Mouse (Mus musculus) embryonic facial prominence, embryonic 11.5 days (tissue): ENCODE measurements around the gene Ank2. TPM values are rescaled to one million over a fixed set of nuclear protein-coding genes. Genes with fewer than 3 reads are reported as not detected.
A peak's percentile ranks its signal among the peaks of the same experiment; 100 is the strongest.

Experiments
- ATAC-seq: fragments of 200-750 bp; cut with Nextera tagmentation; replicated peaks from 2 replicates; pipeline ENCODE4 v1.8.0; 2017; ENCODE audit warnings: low read depth; ENCODE audit not compliant: insufficient number of reproducible peaks, low FRiP score, low TSS enrichment
- DNase-seq: peaks from one replicate; pipeline ENCODE4 v3.0.0-alpha.2; 2015; ENCODE audit warnings: low spot score
- H3K27ac ChIP-seq: fragments of 300-500 bp; sonication (generic); replicated peaks from 2 replicates; pipeline ENCODE4 v1.5.1; 2014; ENCODE audit warnings: mild to moderate bottlenecking, low read depth, low read length, control low read depth
- H3K27me3 ChIP-seq: fragments of 300-500 bp; sonication (generic); 2 replicates; pipeline ENCODE4 v1.6.1; 2014; ENCODE audit warnings: mild to moderate bottlenecking, low read length, moderate library complexity, mixed read lengths; ENCODE audit not compliant: control insufficient read depth, insufficient read depth
- H3K36me3 ChIP-seq: fragments of 300-500 bp; sonication (generic); replicated peaks from 2 replicates; pipeline ENCODE4 v1.6.1; 2014; ENCODE audit warnings: low read depth, mild to moderate bottlenecking, low read length, moderate library complexity, mixed read lengths; ENCODE audit not compliant: control insufficient read depth, insufficient read depth
- H3K4me1 ChIP-seq: fragments of 300-500 bp; sonication (generic); 2 replicates; pipeline ENCODE4 v1.6.1; 2014; ENCODE audit warnings: low read length, mixed read lengths; ENCODE audit not compliant: control insufficient read depth, insufficient read depth
- H3K4me2 ChIP-seq: fragments of 300-500 bp; sonication (generic); 2 replicates; pipeline ENCODE4 v1.6.1; 2014; ENCODE audit warnings: low read depth, mild to moderate bottlenecking, control low read depth, low read length, moderate library complexity
- H3K4me3 ChIP-seq: fragments of 300-500 bp; sonication (generic); 2 replicates; pipeline ENCODE4 v1.5.1; 2014; ENCODE audit warnings: low read depth, low read length, control low read depth
- H3K9ac ChIP-seq: fragments of 300-500 bp; sonication (generic); replicated peaks from 2 replicates; pipeline ENCODE4 v1.6.1; 2014; ENCODE audit warnings: mild to moderate bottlenecking, control low read depth, low read length
- H3K9me3 ChIP-seq: fragments of 300-500 bp; sonication (generic); replicated peaks from 2 replicates; pipeline ENCODE4 v1.6.1; 2016; ENCODE audit warnings: mild to moderate bottlenecking, low read length, inconsistent platforms, mixed read lengths; ENCODE audit not compliant: control insufficient read depth
- WGBS: fragments of 180-500 bp; shearing (Covaris S2); extraction: QIAGEN DNeasy Blood & Tissue Kit; methylation state at CpG from one replicate; pipeline ENCODE4 v1.1.7; 2014; 5-methylcytosine and 5-hydroxymethylcytosine counted together
- polyA plus RNA-seq: library from polyadenylated mRNA; unstranded; fragments of >200 nt; fragmentation: Nextera tagmentation; extraction: Ambion mirVana; gene quantifications from 2 replicates; pipeline ENCODE4 v1.2.1, GENCODE M21; 2014

Ank2 gene
- polyA plus RNA-seq, 1 experiment from 2014 or later: 26.1 TPM

- ATAC-seq: no peak
- no peaks in the 10 kb centered on the region for H3K27me3 ChIP-seq
- WGBS: 88% methylated on average over 14 of the region's 14 CpGs
- H3K4me1 ChIP-seq: no peaks in the 10 kb centered on the region
- H3K4me3 ChIP-seq: no peak overlapping the region
- no peak overlapping the region; the same call in 1 of the 2 replicates for H3K4me2 ChIP-seq
- no peaks in the 10 kb centered on the region for H3K36me3 ChIP-seq
- no peak overlapping the region for H3K27ac ChIP-seq
- H3K9ac ChIP-seq: no peak overlapping the region
- no peaks in the 10 kb centered on the region for H3K9me3 ChIP-seq
- DNase-seq: no peak
Observed at GRCm38 (mm10) chr3:127269616-127270015, 229.5 kb downstream of the Ank2 start.

- H3K27me3 ChIP-seq: no peaks in the 10 kb centered on the region
- H3K4me2 ChIP-seq: no peak overlapping the region
- H3K4me1 ChIP-seq: no peaks in the 10 kb centered on the region
- H3K36me3 ChIP-seq: no peaks in the 10 kb centered on the region
- 36% methylated on average over 6 of the region's 6 CpGs for WGBS
- no peak overlapping the region for H3K27ac ChIP-seq
- H3K9ac ChIP-seq: no peak overlapping the region
- no peaks in the 10 kb centered on the region for H3K9me3 ChIP-seq
- DNase-seq: peak; percentile 51
- H3K4me3 ChIP-seq: no peak overlapping the region
- peak; percentile 61 for ATAC-seq
Observed at GRCm38 (mm10) chr3:127267846-127268245, 231.3 kb downstream of the Ank2 start.

- Histone ChIP-seq H3K4me1 (no peaks in the 10 kb centered on the region), H3K9me3 (no peaks in the 10 kb centered on the region), H3K36me3 (no peaks in the 10 kb centered on the region), H3K4me2 (no peak overlapping the region), H3K27ac (no peak overlapping the region), H3K9ac (no peak overlapping the region), H3K27me3 (no peaks in the 10 kb centered on the region), H3K4me3 (no peak overlapping the region)
- no peak for ATAC-seq
- 85% methylated on average over 5 of the region's 5 CpGs for WGBS
- DNase-seq: no peak
Observed at GRCm38 (mm10) chr3:127265732-127266131, 233.4 kb downstream of the Ank2 start.

GRCm38 (mm10) chr3:127265182-127265581 lies 234.0 kb downstream of the Ank2 start:
- no peak overlapping the region for H3K27ac ChIP-seq
- H3K27me3 ChIP-seq: no peaks in the 10 kb centered on the region
- no peaks in the 10 kb centered on the region for H3K4me1 ChIP-seq
- no peak overlapping the region for H3K4me2 ChIP-seq
- WGBS: 80% methylated on average over 3 of the region's 3 CpGs
- no peak for ATAC-seq
- DNase-seq: no peak
- H3K36me3 ChIP-seq: no peaks in the 10 kb centered on the region
- H3K4me3 ChIP-seq: no peak overlapping the region
- no peaks in the 10 kb centered on the region for H3K9me3 ChIP-seq
- H3K9ac ChIP-seq: no peak overlapping the region

GRCm38 (mm10) chr3:127260786-127261166 lies 238.4 kb downstream of the Ank2 start:
- Histone ChIP-seq H3K9me3 (no peaks in the 10 kb centered on the region), H3K27me3 (no peaks in the 10 kb centered on the region), H3K9ac (no peak overlapping the region), H3K4me1 (no peaks in the 10 kb centered on the region), H3K36me3 (no peaks in the 10 kb centered on the region), H3K27ac (no peak overlapping the region), H3K4me3 (no peak overlapping the region), H3K4me2 (no peak overlapping the region)
- DNase-seq: no peak
- WGBS: 44% methylated on average over 7 of the region's 7 CpGs
- no peak for ATAC-seq

GRCm38 (mm10) chr3:127260007-127260785 lies 239.0 kb downstream of the Ank2 start:
- Histone ChIP-seq H3K27me3 (no peaks in the 10 kb centered on the region), H3K4me3 (no peak overlapping the region), H3K4me2 (no peak overlapping the region), H3K9me3 (no peaks in the 10 kb centered on the region), H3K4me1 (no peaks in the 10 kb centered on the region), H3K36me3 (no peaks in the 10 kb centered on the region), H3K27ac (no peak overlapping the region), H3K9ac (no peak overlapping the region)
- ATAC-seq: no peak
- 58% methylated on average over 15 of the region's 15 CpGs for WGBS
- no peak for DNase-seq

GRCm38 (mm10) chr3:127258466-127259075 lies 240.6 kb downstream of the Ank2 start:
- H3K9ac ChIP-seq: no peak overlapping the region
- H3K4me3 ChIP-seq: no peak overlapping the region
- H3K4me1 ChIP-seq: no peaks in the 10 kb centered on the region
- H3K27me3 ChIP-seq: no peaks in the 10 kb centered on the region
- no peaks in the 10 kb centered on the region for H3K36me3 ChIP-seq
- no peaks in the 10 kb centered on the region for H3K9me3 ChIP-seq
- no peak overlapping the region for H3K4me2 ChIP-seq
- DNase-seq: no peak
- H3K27ac ChIP-seq: no peak overlapping the region
- ATAC-seq: no peak
- WGBS: 32% methylated on average over 15 of the region's 15 CpGs

- no peaks in the 10 kb centered on the region for H3K9me3 ChIP-seq
- WGBS: under 1% methylated on average over 18 of the region's 18 CpGs
- ATAC-seq: peak; percentile 36
- no peaks in the 10 kb centered on the region for H3K4me1 ChIP-seq
- H3K9ac ChIP-seq: peak overlapping the region; percentile 47
- peak overlapping the region; percentile 57 for H3K4me2 ChIP-seq
- peak overlapping the region; percentile 79 for H3K27ac ChIP-seq
- DNase-seq: peak; percentile 63
- H3K4me3 ChIP-seq: peak overlapping the region; percentile 38
- H3K27me3 ChIP-seq: no peaks in the 10 kb centered on the region
- no peaks in the 10 kb centered on the region for H3K36me3 ChIP-seq
Observed at GRCm38 (mm10) chr3:127257969-127258368, 241.2 kb downstream of the Ank2 start.
